Mouse (Mus musculus) midbrain, embryonic 11.5 days (tissue): ENCODE measurements at regions not wholly inside any gene's neighbourhood (a gene's known extent, or its start where the extent isn't known, plus 50 kb on each side); places are given as distances from the start of the nearest gene placed in this dataset.

Source experiments
- ATAC-seq: fragments of 200-750 bp; cut with Nextera tagmentation; 2 replicates; pipeline ENCODE4 v1.8.0; 2017; ENCODE audit warnings: moderate TSS enrichment, moderate library complexity; ENCODE audit not compliant: low FRiP score
- DNase-seq: peaks from one replicate; pipeline ENCODE4 v3.0.0; 2015; ENCODE audit warnings: low spot score; ENCODE audit errors: missing footprints
- H3K27ac ChIP-seq: fragments of 300-500 bp; sonication (generic); 2 replicates; pipeline ENCODE4 v1.5.1; 2014; ENCODE audit warnings: low read depth, low read length
- H3K27me3 ChIP-seq: fragments of 300-500 bp; sonication (generic); 2 replicates; pipeline ENCODE4 v1.6.1; 2014; ENCODE audit warnings: mild to moderate bottlenecking, low read length, moderate library complexity, mixed read lengths; ENCODE audit not compliant: control insufficient read depth, insufficient read depth
- H3K36me3 ChIP-seq: fragments of 300-500 bp; sonication (generic); 2 replicates; pipeline ENCODE4 v1.6.1; 2014; ENCODE audit warnings: mild to moderate bottlenecking, low read length, moderate library complexity, mixed read lengths; ENCODE audit not compliant: control insufficient read depth, insufficient read depth
- H3K4me1 ChIP-seq: fragments of 300-500 bp; sonication (generic); 2 replicates; pipeline ENCODE4 v1.6.1; 2014; ENCODE audit warnings: low read length; ENCODE audit not compliant: control insufficient read depth, insufficient read depth
- H3K4me2 ChIP-seq: fragments of 300-500 bp; sonication (generic); 2 replicates; pipeline ENCODE4 v1.6.1; 2014; ENCODE audit warnings: mild to moderate bottlenecking, moderate library complexity
- H3K4me3 ChIP-seq: fragments of 300-500 bp; sonication (generic); 2 replicates; pipeline ENCODE4 v1.5.1; 2014; ENCODE audit warnings: low read depth, low read length
- H3K9ac ChIP-seq: fragments of 300-500 bp; sonication (generic); 2 replicates; pipeline ENCODE4 v1.6.1; 2014; ENCODE audit warnings: low read length
- H3K9me3 ChIP-seq: fragments of 300-500 bp; sonication (generic); 2 replicates; pipeline ENCODE4 v1.6.1; 2016; ENCODE audit warnings: low read length; ENCODE audit not compliant: control insufficient read depth
- WGBS: fragments of 180-500 bp; shearing (Covaris S2); extraction: QIAGEN DNeasy Blood & Tissue Kit; methylation state at CpG from one replicate; pipeline ENCODE4 v1.1.7; 2014; 5-methylcytosine and 5-hydroxymethylcytosine counted together

DNA sequence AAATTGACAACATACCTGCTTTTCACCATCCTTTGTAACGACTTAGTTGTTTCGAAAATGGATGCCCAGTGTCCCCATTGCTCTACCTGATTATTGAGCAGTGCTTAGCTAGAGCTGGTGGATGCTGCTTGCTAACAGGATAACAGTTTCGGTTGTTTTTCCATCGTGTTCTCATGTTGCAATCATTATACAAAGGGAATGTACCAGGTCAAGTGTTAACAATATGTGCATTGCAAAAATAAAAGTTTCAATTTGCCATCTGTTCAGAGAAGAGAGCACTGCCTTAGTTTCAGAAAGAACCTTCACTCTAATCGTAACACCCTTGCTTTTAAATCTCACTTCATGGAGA is 96.6 kb upstream of the Igbp1b start:
- ATAC-seq = no peak
- Histone ChIP-seq H3K27me3 (no peaks in the 10 kb centered on the region), H3K4me1 (no peaks in the 10 kb centered on the region), H3K27ac (no peak overlapping the region), H3K9me3 (no peaks in the 10 kb centered on the region), H3K36me3 (no peaks in the 10 kb centered on the region), H3K4me3 (no peak overlapping the region), H3K9ac (no peak overlapping the region), H3K4me2 (no peak overlapping the region)
- WGBS = 70% methylated on average over 5 of the region's 5 CpGs
- DNase-seq = no peak

DNA sequence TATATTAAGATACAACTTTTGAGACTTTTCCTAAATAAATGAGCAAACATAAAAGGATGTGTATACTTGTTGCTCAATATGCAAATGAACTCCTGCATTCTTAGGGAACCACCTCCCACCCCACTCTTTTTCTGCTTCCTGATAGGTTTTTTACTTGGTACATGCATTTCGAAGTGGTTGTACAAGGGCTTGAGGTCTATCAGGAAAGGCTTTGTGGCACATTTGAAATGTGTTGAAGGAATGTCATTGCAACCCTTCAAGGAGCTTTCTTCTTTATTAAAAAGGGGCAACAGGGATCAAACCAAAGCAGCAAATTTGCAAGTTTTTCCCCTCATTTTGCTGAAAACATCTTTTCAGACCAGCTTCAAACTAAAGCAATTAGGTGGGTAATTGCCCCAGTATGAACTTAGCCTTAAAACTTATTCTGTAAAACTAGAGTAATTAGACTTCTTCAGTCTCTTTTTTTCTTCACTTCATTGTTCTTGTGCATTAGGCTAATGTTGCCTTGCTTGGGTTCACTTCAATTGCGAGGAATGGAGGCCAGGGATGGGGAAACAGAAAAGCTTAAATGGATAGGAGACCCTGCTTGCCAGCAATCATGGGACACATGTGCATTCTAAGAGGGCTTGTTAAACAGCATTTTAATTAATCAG is 96.1 kb upstream of the Igbp1b start:
- Histone ChIP-seq H3K9ac (no peak overlapping the region), H3K36me3 (no peaks in the 10 kb centered on the region), H3K4me1 (no peaks in the 10 kb centered on the region), H3K4me2 (no peak overlapping the region), H3K27ac (no peak overlapping the region), H3K9me3 (no peaks in the 10 kb centered on the region), H3K27me3 (no peaks in the 10 kb centered on the region), H3K4me3 (no peak overlapping the region)
- WGBS = 56% methylated on average over 2 of the region's 2 CpGs
- ATAC-seq (no peak; the same call in 1 of the 2 replicates), DNase-seq (no peak)

DNA sequence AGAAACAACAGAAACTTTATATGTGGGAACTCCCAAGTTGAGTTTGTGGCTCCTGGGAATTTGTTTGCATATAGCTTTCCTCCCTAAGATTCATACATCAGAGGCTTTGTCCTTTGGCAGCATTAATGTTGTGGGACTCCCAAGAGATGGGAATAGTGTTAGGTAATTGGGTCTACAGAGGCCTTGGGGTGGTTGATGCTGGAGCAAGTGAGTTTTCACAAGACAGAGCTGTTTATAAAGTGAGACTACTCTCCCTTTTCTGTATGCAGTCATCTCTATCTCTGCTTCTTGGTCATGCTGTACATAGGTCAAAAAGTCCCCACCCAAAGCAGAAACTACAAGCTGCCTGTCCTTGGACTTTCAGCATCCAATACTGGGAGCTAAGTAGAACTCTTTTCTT is 59.4 kb upstream of the Igbp1b start:
- H3K9me3 ChIP-seq = no peaks in the 10 kb centered on the region
- no peaks in the 10 kb centered on the region for H3K27me3 ChIP-seq
- H3K36me3 ChIP-seq = no peaks in the 10 kb centered on the region
- H3K4me2 ChIP-seq = no peak overlapping the region
- DNase-seq (no peak), ATAC-seq (no peak)
- H3K4me3 ChIP-seq = no peak overlapping the region
- H3K4me1 ChIP-seq = no peaks in the 10 kb centered on the region
- no peak overlapping the region for H3K9ac ChIP-seq
- H3K27ac ChIP-seq = no peak overlapping the region
